Mouse (Mus musculus) thymus, postnatal 25 days (tissue): ENCODE data around the gene Inpp5a.

Experiments used
- DNase-seq: peaks from one replicate; pipeline ENCODE4 v3.0.0; 2022

The Inpp5a gene

DNA sequence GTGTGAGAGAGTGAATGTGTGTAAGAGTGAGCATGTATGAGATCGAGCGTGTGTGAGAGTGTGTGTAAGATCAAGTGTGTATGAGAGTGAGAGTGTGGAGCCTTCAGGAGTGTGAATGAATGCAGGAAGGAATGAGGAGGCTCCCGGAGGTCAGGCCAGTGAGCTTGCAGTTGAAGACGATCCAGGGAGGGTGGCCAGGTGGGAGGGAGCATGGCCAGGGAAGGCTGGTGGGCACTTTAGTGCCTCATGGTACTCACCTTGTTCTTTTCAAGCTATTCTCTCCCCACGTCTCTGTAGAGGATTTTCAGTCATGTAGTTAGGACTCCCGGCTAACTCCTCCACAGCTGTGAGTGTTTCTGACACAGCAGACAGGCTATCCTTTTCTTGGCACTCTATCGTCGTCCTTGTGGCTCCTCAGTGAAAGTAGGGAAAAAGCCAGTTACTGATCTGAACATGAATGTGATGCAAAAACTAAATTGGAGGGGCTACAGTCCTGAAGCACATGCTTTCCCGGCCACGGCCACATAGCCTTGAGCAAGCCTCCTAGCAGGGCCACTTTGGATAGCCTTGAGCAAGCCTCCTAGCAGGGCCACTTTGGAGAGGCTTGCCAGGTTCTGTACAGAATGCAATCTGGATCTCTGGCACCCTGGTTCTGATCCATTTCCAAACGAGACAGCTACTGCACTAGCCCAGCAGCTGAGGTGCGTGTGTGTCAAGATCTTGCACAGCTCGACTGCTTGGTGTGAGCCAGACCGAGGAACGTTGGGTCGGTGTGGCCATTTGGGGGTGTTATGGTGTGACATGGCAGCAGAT, 61.5 kb downstream of the Inpp5a start:
- no peak for DNase-seq

DNA sequence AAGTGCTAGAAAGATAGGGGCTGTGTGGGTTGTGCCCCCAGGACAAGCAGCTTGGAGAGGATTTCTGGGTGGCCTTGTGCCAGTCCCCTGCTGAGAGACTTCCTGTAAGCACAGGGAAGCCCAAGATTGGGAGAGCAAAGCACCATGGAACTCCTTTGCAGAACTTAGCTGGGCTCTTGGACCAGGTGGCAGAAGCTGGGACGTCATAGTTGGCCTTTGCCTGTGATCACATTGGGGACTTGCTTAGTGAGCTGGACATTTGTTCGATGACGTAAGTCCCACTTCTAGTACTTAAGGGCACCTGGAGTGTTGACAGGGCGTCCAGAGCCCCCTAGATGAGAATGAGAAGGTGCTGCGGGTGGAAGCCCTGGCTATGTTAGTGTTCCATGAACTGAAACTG, 62.8 kb downstream of the Inpp5a start:
- no peak for DNase-seq

DNA sequence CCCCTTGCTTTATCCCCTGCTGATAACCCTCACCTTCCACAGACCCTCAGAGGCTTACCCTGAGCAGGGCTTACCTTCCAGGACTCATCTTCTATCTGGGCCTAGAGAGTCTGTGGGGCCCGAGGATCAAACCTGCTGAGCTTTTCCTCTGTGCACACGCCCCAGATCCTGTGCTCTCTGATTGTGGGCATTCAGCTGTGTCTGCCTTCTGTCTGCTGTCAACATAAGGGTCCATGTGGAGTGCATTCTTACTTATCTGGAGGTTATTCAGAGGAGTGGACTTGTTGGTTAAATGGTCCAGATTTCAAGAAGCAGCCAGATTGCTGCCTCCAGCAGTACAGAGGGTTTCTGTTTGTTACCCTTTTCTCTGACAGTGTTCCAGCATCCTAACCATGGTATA, 63.3 kb downstream of the Inpp5a start:
- DNase-seq, result no peak

DNA sequence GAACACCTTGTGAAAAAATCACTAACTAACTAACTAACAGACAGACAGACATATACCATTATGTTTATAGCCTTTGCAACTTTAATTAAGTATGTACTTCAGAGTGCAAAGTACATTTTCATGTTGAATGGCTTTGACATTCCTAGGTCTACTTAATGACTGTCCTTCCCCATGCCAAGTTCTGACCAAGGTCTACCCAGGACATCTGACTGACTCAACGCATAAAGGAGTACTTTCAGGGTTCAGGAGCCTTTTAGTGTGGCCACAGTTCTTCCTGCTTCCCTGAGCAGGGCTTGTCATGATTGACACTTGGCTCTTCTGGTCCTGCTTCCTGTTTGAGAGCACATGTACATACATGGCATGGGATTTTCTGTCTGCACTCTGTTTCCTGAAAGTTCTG, 64.3 kb downstream of the Inpp5a start:
- no peak for DNase-seq

DNA sequence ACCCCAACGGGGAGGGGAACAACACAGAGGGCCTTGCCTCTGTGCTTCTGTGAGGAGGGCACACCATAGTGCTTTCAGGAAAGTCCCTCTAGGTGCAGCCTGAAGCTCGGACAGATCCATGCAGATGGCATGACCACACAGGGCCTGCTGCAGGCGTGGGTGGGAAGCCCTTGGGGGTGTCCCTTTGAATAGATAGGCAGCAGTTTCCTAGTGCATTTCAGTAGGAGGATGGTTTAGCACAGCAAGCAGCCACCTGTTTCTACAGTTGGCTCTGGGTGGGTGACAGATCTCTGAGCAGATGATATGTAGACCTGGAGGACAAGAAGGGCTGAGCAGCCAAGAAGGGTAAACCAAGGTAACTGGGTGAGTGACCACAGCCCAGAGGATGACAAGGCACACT, 65.4 kb downstream of the Inpp5a start:
- no peak for DNase-seq

DNA sequence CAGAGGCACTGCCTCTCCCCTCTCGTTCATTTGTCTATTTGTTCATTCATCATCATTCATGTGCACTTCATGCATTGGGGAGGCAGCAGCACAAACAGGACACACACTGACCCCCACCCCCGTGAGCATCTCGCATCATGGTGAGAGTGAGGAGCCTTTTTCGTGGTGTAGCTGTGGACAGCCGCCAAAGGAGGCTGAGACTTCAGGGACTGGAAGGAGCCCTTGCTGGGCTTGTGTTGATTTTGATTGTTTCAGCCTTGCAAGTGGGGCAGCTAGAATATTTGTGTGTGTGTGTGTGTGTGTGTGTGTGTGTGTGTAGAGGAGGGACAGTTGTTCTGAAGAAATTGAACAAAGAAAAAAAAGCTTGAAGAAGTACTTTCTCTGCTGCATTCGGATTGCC, 67.8 kb downstream of the Inpp5a start:
- no peak for DNase-seq

DNA sequence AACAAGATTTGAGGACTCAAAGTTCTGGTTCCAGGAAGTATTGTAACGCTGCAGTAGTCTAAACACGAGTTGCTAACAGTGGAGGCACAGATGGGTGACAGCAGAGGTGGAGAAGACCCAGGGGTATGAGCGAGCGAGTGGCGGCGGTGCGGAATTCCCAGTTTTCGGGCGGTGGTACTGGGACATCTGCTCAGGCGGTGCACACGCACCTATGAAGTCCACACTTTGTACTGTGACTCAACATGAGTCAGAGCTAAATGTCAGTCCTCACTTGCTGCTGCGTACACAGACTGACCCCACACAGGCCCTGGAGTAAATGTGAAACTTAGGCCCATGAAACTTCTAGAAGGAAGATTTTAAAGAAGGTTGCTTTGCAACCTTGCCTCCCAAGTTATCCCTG, 72.4 kb downstream of the Inpp5a start:
- no peak for DNase-seq

DNA sequence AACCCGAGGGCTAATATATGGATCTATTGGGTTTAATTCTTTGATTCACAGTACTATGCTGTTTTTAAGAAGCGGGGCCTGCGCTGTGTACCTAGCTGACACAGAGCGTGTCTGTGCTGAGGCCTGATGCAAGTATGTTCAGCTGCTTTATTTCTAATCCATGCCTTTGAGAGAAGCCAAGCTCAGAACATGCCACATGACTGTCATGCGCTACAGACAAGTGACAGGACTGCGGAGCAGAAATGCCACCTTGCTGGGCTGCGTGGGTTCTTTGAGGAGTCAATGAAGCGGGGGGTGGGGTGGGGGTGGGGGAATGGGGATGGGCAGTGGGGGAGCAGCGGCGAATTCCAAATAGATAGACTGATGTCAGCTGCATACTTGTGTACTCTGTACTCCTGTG, 73.2 kb downstream of the Inpp5a start:
- no peak for DNase-seq

DNA sequence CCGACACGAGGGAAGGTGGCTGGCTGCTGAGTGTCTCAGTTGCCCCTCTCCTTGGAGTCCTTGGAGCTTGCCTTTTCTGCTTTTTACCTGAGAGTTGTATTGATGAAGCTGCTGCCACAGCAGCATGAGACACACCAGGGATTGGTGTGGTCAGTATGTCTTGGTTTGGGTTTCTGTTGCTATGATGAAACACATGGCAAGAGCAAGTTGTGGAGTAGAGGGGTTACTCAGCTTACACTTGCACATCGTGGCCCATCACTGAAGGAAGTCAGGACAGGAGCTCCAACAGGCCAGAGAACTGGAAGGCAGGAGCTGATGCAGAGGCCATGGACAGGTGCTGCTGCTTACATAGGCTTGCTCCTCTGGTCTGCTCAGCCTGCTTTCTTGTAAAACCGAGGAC, 76.6 kb downstream of the Inpp5a start:
- no peak for DNase-seq

DNA sequence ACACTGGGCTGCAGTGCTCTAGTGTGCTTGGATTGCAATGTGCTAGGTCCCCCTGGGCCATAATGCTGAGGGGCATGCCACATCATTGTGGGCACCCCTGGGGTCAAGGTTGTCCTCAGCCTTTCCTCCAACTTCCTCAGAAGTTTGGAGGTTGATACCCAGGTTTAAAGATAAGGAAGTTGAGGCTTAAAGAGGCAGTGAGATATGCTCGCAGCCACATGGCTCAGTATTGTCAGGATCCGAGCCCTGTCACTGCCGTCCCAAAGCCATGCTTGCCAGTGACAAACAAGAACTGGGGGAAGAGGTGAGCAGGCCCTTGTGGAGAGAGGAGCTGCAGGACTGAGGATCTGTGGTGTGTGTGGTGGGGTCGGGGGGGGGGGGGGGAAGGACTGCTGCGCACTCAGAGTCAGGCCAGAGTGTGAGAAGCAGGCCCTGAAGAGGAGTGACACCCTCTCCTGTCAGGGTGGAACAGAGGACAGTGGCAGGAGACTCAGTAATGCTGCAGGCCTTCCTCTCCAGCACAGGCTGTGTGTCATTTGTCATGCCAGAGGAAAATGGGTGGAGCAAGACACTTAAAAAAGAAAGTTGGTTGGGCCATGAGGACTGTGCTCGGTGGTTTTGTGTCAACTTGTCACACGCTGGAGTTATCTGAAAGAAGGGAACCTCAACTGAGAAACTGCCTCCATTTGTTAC, 77.7 kb downstream of the Inpp5a start:
- no peak for DNase-seq

DNA sequence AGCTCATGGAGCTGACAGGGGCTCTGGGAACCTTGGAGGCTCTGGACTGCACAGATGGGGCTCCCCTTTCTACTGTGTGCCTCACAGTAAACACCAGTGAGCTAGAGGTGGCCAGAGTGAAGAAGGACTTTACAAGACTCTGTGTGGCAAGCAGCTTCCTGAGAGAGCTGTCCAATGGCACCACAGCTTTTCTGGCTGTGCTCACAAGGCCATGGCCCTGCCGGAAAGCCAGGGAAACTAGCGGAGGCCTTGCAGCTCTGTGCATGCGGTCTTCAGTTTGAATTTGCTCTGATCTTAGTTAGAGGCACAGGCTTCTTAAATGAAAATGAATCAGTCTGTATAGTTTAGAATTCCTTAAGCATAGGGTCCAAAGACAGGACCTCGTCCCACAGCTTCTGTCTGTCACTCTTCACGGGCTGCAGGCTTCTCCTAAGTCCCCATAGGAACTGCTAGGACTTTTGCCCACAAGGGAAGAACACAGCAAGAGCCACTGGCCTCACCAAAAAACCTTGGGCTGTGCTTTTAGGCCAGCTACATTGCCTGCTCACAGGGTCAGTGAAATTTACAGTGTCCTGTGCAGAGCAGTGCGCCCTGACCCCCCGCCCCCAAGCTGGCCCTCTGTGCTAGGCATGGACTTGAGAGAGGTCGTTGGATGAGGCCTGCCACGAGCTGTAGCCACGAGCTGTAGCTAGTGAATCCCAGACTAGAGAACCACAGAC, 78.4 kb downstream of the Inpp5a start:
- no peak for DNase-seq

DNA sequence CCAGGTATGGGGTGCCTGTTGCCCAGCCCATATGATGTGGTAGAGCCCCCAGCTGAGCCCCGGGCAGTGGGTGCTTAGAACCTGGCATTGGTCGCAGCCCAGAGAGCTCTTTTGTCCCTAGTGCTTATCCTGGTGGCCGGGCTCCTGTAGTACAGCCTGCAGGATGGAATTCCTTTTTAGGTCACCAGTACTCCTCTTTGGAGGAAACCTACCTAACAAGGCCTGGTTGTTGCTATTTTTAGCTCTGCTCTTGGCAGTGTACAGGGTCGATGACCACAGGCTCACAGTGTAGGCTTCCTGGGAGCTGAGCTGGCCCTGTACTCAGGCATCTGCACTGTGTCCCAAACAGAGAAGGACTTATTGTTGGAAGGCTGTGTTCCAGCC, 79.0 kb downstream of the Inpp5a start:
- DNase-seq, result no peak

DNA sequence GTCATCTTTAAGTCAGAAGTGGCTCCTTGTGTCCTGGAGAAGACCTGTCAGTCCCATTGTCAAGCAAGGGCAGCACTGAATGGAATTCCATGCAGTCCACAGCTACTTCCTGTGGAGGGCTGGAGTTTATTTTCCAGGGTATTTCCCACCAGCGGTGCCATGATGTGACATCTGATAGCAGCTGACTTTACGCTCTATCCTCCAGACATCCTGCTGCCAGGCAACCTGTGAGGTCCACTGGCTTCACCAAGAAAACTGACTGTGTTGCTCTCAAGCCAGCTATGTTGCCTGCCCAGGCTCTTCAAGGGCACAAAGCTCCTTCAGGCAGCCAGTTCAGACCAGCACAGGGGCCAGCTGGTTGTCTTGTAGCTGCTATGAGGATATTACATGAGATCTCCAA, 79.5 kb downstream of the Inpp5a start:
- DNase-seq, result no peak

DNA sequence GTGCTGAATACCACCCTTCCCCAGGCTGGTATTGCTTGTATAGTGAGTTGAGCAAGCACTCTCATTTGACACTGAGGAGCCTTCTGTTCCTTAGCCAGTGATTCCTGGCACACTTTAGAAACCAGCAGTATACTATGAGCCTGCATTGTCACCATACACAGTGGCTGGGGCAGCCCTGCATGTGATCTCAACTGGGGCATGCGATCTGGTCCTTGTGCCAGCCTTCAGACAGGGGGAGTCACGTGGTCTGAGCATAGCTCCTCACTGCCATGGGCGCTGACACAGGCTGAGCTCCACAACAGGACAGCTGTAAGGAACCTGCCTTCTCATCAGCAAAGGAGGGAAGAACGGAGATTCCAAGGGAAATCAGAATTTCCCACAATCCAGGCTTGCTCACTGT, 80.5 kb downstream of the Inpp5a start:
- no peak for DNase-seq

DNA sequence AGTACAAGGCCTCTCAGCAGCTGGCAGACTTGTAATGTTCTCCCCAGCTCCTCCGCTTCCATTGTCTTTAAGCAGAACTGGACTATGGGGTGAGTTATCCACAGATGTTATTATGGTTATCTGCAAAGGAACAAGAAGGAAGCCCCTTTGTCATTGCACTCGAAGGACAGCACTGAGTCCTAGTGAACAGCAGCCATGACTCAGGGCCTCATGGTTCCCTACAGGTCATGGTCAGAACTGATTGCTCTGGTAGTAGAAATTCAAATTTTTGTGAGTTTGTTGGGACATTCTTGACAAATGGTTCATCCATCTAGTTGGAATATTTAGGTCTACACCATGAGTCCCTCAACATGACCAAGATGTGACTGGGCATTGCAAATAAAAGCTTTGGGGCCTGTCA, 81.6 kb downstream of the Inpp5a start:
- DNase-seq, result no peak

DNA sequence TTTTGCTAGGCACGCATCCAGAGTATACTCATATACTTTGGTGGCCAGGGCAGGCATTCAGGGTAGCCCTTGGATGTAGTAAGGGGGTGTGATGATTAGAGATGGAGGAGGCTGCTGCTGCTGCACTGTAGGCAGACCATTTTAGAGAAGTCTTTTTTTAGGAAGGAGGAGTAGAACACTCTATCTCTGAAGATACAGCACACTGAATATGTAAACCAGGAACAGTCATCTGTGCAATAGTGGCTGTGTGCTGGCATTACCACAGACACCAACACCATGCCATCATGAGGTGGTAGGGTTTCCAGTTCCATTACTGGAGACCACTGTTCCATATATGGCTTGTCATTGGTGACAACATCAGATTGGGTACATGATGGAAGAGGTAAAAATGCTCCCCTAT, 83.1 kb downstream of the Inpp5a start:
- DNase-seq, result no peak

DNA sequence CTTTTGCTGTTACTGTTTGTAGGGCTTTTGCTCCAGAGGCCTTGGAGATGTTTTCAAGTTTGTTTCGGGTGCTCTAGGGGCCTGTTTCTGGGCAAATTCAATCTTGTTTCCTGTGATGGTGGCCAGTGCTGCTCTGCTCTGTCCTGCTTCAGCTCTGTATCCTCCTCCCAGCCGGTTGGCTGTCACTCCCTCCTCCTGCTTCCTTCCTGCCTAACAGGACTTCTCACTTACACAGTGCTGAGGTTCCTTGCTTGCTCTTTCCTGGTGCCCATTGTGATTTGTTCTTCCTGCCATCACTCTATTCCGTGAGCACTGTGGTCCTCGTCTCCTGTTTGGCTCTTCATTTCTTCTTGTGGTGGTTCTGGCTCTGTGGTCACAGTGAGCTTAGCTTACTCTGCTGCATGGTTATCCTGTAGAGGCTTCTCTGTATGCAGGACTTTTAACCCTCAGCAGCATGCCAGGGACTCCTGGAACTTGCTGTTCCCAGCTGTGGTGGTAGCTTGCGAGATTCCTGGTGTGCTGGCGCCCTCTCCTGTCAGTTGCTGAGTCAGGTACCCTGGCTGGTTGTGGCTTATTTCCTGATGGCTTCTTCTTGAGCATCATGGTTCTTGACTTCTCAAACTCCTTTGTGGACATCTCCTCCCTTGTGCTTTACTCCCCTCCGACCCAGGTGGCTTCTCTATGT, 84.1 kb downstream of the Inpp5a start:
- peak; percentile 76 for DNase-seq

DNA sequence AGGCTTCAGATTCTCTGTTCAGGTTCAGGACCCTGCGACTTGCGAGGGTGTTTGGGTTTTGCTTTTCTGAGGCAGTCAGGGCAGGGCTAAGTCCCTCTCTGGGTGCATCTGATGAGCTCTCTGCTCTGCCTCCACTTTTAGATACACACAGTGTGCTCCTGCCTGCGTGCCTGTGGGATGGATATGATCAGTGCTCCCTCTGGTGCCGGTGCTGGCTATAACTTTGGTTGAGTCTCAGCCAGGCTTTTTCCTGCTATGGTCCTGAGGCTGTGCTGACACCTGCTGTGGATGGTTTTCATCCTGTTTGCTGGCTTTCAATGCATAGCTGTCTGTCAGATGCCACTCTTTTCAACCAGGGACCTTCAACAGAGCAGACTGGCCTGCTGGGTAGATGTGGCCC, 87.0 kb downstream of the Inpp5a start:
- peak; percentile 6 for DNase-seq

DNA sequence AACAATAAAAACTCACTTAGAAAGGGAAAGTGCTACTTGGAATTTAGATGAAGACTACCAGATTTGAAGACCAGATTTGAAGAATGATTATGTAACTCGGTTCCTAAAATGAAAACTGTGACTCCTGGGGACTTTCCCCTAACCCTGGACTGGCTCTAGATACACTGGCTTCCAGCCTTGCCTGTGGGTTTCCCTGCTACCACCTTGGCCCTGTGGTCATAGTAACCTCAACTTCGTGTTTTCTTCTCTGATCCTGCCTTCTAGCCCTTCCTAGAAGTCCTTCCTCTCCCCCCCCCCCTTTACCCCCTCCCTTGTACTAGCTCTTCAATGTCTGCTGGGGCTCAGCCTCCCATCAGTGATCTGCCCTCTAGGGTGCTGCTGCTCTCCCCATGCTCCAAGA, 87.8 kb downstream of the Inpp5a start:
- DNase-seq, result no peak

DNA sequence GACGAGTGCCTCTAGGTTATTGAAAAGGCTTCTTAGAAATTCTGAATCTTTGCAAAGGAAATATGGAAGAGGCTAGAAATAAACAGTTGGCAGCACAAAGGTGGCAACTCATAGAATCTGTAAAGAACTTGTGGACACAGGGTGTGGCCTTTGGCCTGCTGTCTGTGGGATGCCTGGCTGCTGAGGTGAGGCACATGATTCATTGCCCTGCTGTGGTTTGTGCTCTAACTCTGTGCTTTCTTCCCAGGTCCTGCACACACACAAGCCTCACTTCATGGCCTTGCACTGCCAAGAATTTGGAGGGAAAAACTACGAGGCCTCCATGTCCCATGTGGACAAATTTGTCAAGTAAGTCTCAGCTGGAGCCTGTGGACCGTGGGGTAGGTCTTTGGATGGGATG, 88.8 kb downstream of the Inpp5a start:
- DNase-seq, result no peak

DNA sequence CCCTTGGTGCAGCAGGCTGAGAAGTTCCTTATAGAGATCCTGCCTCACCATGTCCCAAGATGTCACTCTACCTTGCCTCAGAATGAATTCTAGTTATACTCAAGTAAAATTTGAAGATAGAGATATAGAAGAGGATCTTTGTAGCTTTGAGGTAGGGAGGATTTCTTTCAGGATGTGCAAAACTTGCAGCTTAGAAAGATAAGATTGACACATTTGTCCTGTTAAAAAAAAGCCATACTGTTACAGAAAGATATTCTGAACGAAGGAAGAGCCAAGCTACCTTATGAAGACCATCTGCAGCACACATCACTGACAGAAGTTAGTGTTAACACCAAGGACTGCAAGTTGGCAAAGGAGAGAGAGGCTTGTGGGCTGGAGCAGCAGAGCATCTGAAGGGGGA, 90.2 kb downstream of the Inpp5a start:
- no peak for DNase-seq

DNA sequence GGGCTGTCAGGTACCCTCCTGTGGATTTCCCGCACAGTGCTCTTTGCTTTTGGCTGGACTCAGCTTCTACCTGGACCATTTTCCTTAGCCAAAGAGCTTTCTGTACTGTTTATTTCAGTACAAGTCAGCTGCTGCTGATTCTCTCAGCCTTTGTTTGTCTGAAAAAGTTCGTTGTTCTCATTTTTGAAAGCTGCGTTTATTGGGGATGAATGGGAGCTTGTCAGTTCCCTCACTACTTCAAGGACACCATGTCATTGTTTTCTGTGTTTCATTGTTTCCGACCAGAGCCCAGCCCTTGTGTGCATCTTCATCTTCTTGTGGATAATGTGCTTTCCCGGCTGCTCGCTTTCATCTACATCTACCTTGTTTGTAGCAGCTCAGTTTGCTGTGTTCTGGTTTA, 90.7 kb downstream of the Inpp5a start:
- no peak for DNase-seq

DNA sequence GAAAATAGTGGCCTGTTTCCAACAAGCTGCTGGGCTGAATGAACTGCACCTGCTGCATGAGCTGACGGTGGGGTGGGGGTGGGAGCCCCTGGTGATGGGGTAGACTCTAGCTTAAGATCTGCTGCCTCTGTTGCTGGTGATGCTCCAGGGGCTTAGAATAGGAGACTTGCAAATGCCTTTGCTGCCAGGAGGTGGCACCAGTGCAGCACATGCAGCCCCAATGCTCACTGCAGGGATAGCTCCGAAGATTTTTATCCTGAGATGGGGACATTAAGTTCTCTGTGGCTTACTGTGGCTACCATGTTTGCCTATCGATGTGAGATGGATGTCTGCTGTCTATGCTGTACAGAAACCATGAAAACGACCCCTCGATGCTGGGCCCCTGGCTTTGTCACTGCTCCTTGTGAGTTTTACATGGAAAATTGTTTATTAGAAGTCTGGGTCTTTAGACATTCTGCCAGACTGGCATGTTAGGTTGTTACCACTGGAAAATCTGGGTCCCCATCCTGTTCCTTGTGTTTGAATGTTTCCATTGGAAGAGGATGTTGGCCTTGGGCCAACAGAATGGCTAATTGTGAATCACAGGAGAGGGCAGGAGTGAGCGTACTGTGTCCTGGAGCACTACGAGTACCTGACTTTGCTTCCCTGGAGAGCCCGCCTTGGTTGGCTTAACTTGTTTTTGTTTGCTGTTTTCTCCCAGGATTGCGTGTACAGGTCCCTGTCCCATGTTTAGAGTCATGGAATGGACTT, 95.5 kb downstream of the Inpp5a start:
- DNase-seq, result no peak
